Mouse (Mus musculus) myocyte (in vitro differentiated cells): ENCODE results near the gene Smg9.

Experiments
- CEBPB ChIP-seq: IDR thresholded peaks from 2 replicates; pipeline ENCODE4 v1.6.1; 2011; ENCODE audit warnings: mild to moderate bottlenecking, moderate library complexity; ENCODE audit not compliant: poor library complexity, insufficient read depth, severe bottlenecking
- E2F4 ChIP-seq: IDR thresholded peaks from one replicate; pipeline ENCODE4 v1.6.1; 2011; ENCODE audit warnings: mild to moderate bottlenecking, control low read depth, moderate library complexity; ENCODE audit not compliant: insufficient read depth
- MAX ChIP-seq: IDR thresholded peaks from one replicate; pipeline ENCODE4 v1.6.1; 2011; ENCODE audit warnings: low read depth, mild to moderate bottlenecking, control low read depth
- MYOD1 ChIP-seq, 3 experiments: IDR thresholded peaks; one replicate each; pipeline ENCODE4 v1.6.1; 2011; ENCODE audit warnings: control low read depth in 2 of 3, low read depth in 2 of 3, mild to moderate bottlenecking in 2 of 3, moderate library complexity in 1 of 3; ENCODE audit not compliant: insufficient read length in 2 of 3, control insufficient read depth in 1 of 3
- MYOG ChIP-seq, 3 experiments: IDR thresholded peaks; one replicate each; pipeline ENCODE4 v1.6.1; 2011; ENCODE audit warnings: control low read depth in 2 of 3, low read depth in 2 of 3, mild to moderate bottlenecking in 2 of 3; ENCODE audit not compliant: insufficient read length in 2 of 3, control insufficient read depth in 1 of 3, insufficient read depth in 1 of 3
- POLR2A ChIP-seq: IDR thresholded peaks from one replicate; pipeline ENCODE4 v1.6.1; 2011; ENCODE audit warnings: low read depth, mild to moderate bottlenecking, control low read depth, moderate library complexity; ENCODE audit not compliant: insufficient read length
- POLR2AphosphoS2 ChIP-seq: IDR thresholded peaks from one replicate; pipeline ENCODE4 v1.6.1; 2011; ENCODE audit warnings: low read depth, control low read depth; ENCODE audit not compliant: insufficient read length
- REST ChIP-seq: IDR thresholded peaks from one replicate; pipeline ENCODE4 v1.6.1; 2011; ENCODE audit warnings: mild to moderate bottlenecking, control low read depth, moderate library complexity; ENCODE audit not compliant: insufficient read depth, insufficient read length
- SRF ChIP-seq: IDR thresholded peaks from one replicate; pipeline ENCODE4 v1.6.1; 2011; ENCODE audit warnings: low read depth; ENCODE audit not compliant: control insufficient read depth, insufficient read length
- TCF12 ChIP-seq: IDR thresholded peaks from one replicate; pipeline ENCODE4 v1.6.1; 2011; ENCODE audit warnings: mild to moderate bottlenecking, control low read depth; ENCODE audit not compliant: poor library complexity, insufficient read depth, severe bottlenecking
- TCF3 ChIP-seq: IDR thresholded peaks from one replicate; pipeline ENCODE4 v1.6.1; 2011; ENCODE audit warnings: low read depth, control low read depth; ENCODE audit not compliant: insufficient read length
- USF1 ChIP-seq: IDR thresholded peaks from one replicate; pipeline ENCODE4 v1.6.1; 2011; ENCODE audit warnings: low read depth, mild to moderate bottlenecking, control low read depth, moderate library complexity

- no peak for TF ChIP-seq POLR2A
- TF ChIP-seq MAX = no peak
- no peak for TF ChIP-seq USF1
- no peak for TF ChIP-seq MYOD1 (IDR thresholded peaks at IDR 0.05; ENCODE audit: control insufficient read depth in 1 of 3, insufficient read length in 2 of 3, low read depth in 2 of 3)
- no peak for TF ChIP-seq POLR2AphosphoS2
- TF ChIP-seq E2F4 = no peak
- no peak for TF ChIP-seq CEBPB
- no peak for TF ChIP-seq TCF12
- TF ChIP-seq MYOG (IDR thresholded peaks at IDR 0.05; ENCODE audit: control insufficient read depth in 1 of 3, insufficient read depth in 1 of 3, insufficient read length in 2 of 3, low read depth in 2 of 3) = no peak
- TF ChIP-seq SRF = no peak
- TF ChIP-seq TCF3 = no peak
- TF ChIP-seq REST = no peak
Observed at GRCm38 (mm10) chr7:24376456-24376855, 23.0 kb upstream of the Smg9 start.
